Mouse (Mus musculus): ENCODE measurements around the gene Taz.

DNA sequence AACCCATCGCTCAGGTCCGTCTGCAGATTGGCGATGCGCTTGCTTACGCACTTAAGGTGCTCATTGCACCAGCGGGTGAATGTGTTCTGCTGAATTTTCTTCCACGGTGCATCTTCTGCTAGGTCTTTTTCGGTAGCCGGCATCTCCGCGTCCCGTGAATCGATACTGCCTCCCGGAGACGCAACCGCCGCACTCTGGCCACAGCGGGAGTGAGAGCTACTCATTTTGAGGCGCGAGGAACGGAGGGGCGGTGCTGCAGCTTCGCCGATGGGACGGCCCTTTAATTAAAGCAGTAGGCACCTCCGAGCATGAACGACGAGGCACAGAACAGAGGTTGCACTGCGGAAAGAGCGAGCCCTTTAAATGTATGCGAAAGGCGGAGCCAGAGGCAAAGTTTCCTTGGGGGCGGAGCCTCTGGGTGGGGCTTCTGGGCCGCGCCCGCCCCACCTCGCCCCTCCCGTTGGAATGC lies 35.5 kb upstream of the Taz start:
- TF ChIP-seq CTCF (conservative IDR thresholded peaks at IDR 0.05; ENCODE audit: insufficient read depth, insufficient read length, low read depth, low read length) (0 out of 2 replicates have a peak, but pooled peaks have one; percentile 4), POLR2A (IDR thresholded peaks at IDR 0.05; ENCODE audit: low read depth, low read length) (peak; percentile 83)
